Mouse (Mus musculus): ENCODE measurements at regions not wholly inside any gene's neighbourhood (a gene's known extent, or its start where the extent isn't known, plus 50 kb on each side); places are given as distances from the start of the nearest gene placed in this dataset.
A peak's percentile ranks its signal among the peaks of the same experiment; 100 is the strongest.

DNA sequence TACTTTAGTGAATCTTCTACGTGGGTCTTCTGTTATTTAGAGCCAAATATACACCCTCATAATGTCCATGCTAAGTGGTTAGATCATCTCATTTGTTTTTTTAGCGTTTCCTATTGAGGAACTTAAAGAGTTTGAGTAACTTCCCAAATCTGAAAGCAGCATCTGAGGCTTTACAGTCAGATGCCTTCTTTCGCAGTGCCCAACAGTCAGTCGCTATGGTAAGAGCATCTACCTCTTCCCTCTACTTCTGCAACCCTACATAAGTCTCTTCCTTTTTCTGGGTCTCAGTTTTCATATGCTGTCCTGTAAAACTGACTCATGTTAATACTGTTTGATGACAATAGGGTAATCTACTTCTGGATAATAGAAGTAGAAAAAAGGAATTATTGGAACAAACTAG, 146.8 kb downstream of the Ktn1 start:
- no peak for ATAC-seq (ENCODE audit: borderline replicate concordance, extremely low read depth, low FRiP score, low TSS enrichment)
- no peaks in the 10 kb centered on the region for H3K36me3 ChIP-seq
- no peak overlapping the region for H3K9ac ChIP-seq
- H3K27ac ChIP-seq: no peak overlapping the region
- no peak overlapping the region for H3K4me2 ChIP-seq
- no peaks in the 10 kb centered on the region for H3K27me3 ChIP-seq
- 81% methylated on average over 4 of the region's 4 CpGs for WGBS
- H3K4me1 ChIP-seq: peaks cover 5% of the 10 kb centered on the region
- no peaks in the 10 kb centered on the region for H3K9me3 ChIP-seq
- H3K4me3 ChIP-seq: no peak overlapping the region

DNA sequence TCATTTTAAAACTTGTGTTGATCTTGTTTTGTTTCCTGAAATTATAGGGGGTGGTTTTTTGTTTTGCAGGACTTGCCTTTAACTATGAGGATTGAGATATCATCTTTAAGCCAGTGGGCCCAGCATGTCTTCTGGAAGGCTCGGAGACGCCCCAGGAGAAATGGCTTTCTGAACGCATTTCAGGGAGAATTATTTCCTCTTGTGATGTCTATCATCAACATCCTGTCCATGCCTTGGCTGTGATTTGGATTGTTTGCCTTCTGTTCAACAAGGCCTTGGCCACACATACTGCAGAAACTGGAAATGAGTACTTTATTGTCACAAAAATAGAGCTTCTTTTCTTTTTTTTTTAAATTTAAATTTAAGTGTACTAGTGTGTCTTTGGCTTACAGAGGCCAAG, 150.0 kb downstream of the Ktn1 start:
- no peak overlapping the region for H3K27ac ChIP-seq
- 47% methylated on average over 3 of the region's 3 CpGs for WGBS

DNA sequence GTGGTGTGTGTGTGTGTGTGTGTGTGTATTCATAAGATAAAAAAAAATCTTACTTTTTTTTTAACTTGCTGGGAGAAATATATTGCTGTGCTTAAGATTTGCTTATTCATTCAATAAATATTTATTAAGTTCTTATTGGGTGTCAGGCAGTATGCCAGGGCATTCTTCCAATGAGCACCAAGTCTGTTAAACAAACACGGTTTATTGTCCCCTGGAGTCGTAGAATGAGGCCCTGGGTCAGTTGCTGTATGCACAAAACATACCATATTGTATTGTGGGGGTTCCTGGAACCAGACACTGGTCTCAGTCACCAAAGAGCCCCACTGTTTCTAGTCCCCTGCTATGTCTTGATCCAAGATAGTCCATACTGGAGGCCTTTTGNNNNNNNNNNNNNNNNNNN, 151.3 kb downstream of the Ktn1 start:
- peak; percentile 63; the same call in 1 of the 2 replicates for ATAC-seq (ENCODE audit: borderline replicate concordance, extremely low read depth, low FRiP score, low TSS enrichment)
- peak overlapping the region; percentile 56 for H3K27ac ChIP-seq
- 9% methylated on average over 2 of the region's 2 CpGs for WGBS

More for the DNA sequence above, 150.0 kb downstream of the Ktn1 start:
- no peaks in the 10 kb centered on the region for H3K36me3 ChIP-seq
- no peaks in the 10 kb centered on the region for H3K27me3 ChIP-seq
- no peaks in the 10 kb centered on the region for H3K9me3 ChIP-seq
- no peak overlapping the region for H3K9ac ChIP-seq
- no peak for ATAC-seq (ENCODE audit: borderline replicate concordance, extremely low read depth, low FRiP score, low TSS enrichment)
- H3K4me1 ChIP-seq: peaks cover 16% of the 10 kb centered on the region
- H3K4me2 ChIP-seq: no peak overlapping the region
- H3K4me3 ChIP-seq: no peak overlapping the region

DNA sequence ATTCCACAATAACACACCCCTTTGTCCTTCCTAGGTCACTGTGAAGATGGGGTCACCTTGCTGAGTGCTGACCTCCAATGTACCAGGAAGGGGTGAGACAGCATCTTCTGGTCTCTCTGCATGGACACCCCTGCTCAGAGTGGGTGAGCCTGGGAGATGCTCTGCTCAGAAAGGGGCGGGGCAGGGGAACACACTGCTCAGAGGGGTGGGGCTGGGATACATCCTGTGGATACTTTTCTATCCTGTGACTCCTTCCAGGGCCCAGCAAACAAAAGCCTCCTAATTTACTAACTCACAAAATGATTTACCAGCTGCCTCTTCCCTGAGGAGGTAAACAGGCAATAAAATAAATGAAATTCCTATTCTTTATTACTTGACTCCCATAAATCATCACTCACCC, 157.0 kb downstream of the Ktn1 start:
- Histone ChIP-seq H3K27me3 (no peaks in the 10 kb centered on the region), H3K27ac (no peak overlapping the region), H3K4me1 (peaks cover 17% of the 10 kb centered on the region), H3K36me3 (no peaks in the 10 kb centered on the region), H3K9ac (no peak overlapping the region), H3K4me2 (no peak overlapping the region), H3K4me3 (no peak overlapping the region), H3K9me3 (no peaks in the 10 kb centered on the region)
- no peak for ATAC-seq (ENCODE audit: borderline replicate concordance, extremely low read depth, low FRiP score, low TSS enrichment)
- 84% methylated on average over 1 of the region's 1 CpGs for WGBS

More for the DNA sequence above, 151.3 kb downstream of the Ktn1 start:
- Histone ChIP-seq H3K4me1 (peaks cover 16% of the 10 kb centered on the region), H3K4me3 (no peak overlapping the region), H3K9me3 (no peaks in the 10 kb centered on the region), H3K4me2 (no peak overlapping the region), H3K27me3 (no peaks in the 10 kb centered on the region), H3K9ac (no peak overlapping the region), H3K36me3 (no peaks in the 10 kb centered on the region)

DNA sequence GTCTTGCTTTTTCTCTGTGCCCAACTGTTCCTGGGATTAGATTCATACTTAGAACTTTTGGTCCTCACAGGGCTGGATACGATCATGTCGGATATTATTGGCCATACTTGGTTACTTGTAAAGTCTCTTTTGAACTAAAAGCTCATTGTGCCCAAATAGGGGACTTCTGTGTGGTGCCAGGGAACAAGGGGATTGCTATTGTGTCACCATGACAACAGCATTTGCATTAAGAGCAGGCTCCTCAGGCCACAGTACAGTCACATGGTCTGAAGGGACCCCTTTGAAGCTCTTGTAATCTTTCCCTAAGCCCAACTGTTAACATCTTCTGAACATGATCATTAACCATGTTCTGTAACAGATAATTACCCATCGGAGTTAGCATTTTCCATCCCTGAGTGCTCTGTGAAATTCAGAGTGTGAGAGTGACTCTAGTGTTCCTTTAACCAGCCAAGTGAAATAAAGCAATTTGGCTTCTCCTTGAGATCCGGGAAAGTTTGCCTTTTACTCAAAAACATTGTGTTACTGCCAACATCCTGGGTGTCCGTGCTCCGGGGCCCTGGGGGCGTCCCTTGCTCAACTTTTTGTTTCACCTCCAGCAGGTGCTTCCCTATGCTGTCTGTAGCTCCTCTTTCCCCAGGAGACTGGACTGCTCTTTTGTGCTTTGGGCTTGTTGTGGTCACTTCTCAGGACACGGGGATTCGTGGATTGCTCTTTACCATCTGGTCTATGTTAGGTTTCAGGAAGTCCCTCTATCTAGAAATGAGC, 157.7 kb downstream of the Ktn1 start:
- H3K4me3 ChIP-seq: no peak overlapping the region
- no peak for ATAC-seq (ENCODE audit: borderline replicate concordance, extremely low read depth, low FRiP score, low TSS enrichment)
- no peaks in the 10 kb centered on the region for H3K36me3 ChIP-seq
- H3K9me3 ChIP-seq: no peaks in the 10 kb centered on the region
- no peaks in the 10 kb centered on the region for H3K27me3 ChIP-seq
- 37% methylated on average over 9 of the region's 9 CpGs for WGBS
- peaks cover 12% of the 10 kb centered on the region for H3K4me1 ChIP-seq
- no peak overlapping the region for H3K9ac ChIP-seq
- H3K4me2 ChIP-seq: no peak overlapping the region
- H3K27ac ChIP-seq: no peak overlapping the region

DNA sequence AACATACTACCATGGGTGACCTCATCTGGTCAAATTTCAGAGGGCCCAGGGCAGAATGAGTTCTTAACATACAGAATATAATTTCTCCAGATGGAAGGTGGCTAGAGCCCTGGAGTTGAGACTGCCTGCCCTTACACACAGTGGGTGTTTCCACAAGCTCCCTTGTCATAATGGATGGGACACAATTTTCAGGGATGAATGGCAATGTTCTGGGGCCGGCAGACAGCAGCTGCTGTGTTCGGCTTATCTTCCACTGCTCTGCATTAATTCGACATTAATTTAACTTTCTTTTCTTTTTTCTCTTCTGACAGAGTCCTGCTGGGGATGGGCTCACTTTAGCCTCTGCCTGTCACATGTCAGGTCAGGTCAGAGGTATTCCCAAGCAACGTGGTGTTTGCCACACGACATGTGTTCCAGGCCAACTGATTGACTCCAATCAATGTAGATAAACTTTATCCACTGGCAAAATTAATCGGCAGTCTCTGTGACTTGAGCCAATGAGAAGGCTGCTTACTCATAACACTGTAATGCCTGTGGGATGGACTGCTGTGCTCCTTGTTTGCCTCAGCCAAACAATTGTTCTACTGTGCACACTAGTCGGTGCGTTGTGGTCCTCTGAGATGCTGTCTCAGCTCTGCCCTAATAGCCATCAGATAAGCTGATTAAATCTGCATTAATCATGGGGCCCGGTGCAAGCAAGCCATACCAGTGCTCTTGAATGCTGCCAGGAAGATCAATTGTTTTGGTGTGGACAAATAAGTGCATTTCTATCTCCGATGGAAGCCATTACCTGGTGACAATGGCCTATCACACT, 160.1 kb downstream of the Ktn1 start:
- peaks cover 8% of the 10 kb centered on the region; the same call in 1 of the 2 replicates for H3K4me1 ChIP-seq
- no peaks in the 10 kb centered on the region for H3K9me3 ChIP-seq
- no peak overlapping the region for H3K4me3 ChIP-seq
- H3K4me2 ChIP-seq: no peak overlapping the region
- 26% methylated on average over 10 of the region's 10 CpGs for WGBS
- ATAC-seq (ENCODE audit: borderline replicate concordance, extremely low read depth, low FRiP score, low TSS enrichment): no peak
- H3K36me3 ChIP-seq: no peaks in the 10 kb centered on the region
- H3K9ac ChIP-seq: no peak overlapping the region
- no peaks in the 10 kb centered on the region for H3K27me3 ChIP-seq
- H3K27ac ChIP-seq: no peak overlapping the region

DNA sequence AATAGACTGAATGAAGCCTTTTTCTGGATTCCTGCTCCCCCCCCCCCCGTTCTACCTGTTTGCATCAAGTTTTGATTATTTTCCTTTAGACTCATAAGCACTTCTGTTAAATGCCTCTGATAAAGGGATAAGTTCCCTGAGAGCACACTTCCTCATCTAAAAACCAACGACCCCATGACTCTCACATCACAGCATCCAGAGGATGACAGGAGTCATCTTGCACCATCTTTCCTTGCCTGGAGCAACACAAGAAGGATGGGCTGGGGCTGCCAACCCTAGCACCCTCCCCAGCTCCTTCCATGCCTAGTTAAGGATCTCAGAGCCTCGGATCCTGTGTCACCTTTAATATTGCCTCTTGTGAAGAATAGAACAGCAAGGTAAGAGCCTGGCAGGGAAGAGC, 170.0 kb downstream of the Ktn1 start:
- Histone ChIP-seq H3K4me2 (no peak overlapping the region), H3K27ac (no peak overlapping the region), H3K36me3 (no peaks in the 10 kb centered on the region), H3K4me3 (no peak overlapping the region), H3K9me3 (no peaks in the 10 kb centered on the region), H3K4me1 (peaks cover 17% of the 10 kb centered on the region; the same call in 1 of the 2 replicates), H3K27me3 (no peaks in the 10 kb centered on the region), H3K9ac (no peak overlapping the region)
- 65% methylated on average over 3 of the region's 3 CpGs for WGBS
- no peak for ATAC-seq (ENCODE audit: borderline replicate concordance, extremely low read depth, low FRiP score, low TSS enrichment)

DNA sequence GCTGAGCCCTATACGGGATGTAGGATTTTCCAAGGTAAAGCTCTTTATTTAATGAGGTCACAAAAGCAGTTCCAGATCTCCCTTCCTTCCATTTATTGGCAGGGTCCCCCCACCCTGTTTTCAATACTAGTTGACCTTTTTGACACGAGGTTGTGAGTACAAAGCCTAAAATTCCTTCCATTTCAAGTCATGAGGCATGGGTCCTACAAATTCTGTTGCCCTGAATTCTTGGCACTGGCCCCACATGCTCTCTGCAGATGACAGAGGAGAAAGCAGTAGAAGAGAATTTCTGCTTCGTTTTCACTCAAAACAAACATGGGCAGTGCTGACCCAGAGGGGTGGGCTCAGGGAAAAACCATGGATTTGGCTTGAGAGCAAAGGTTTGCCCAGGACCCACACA, 170.4 kb downstream of the Ktn1 start:
- H3K4me3 ChIP-seq: no peak overlapping the region
- ATAC-seq (ENCODE audit: borderline replicate concordance, extremely low read depth, low FRiP score, low TSS enrichment): no peak
- no peak overlapping the region for H3K27ac ChIP-seq
- H3K4me2 ChIP-seq: no peak overlapping the region
- no peaks in the 10 kb centered on the region for H3K36me3 ChIP-seq
- H3K27me3 ChIP-seq: no peaks in the 10 kb centered on the region
- no peaks in the 10 kb centered on the region for H3K9me3 ChIP-seq
- 42% methylated on average over 3 of the region's 3 CpGs for WGBS
- H3K4me1 ChIP-seq: peaks cover 21% of the 10 kb centered on the region
- H3K9ac ChIP-seq: no peak overlapping the region

DNA sequence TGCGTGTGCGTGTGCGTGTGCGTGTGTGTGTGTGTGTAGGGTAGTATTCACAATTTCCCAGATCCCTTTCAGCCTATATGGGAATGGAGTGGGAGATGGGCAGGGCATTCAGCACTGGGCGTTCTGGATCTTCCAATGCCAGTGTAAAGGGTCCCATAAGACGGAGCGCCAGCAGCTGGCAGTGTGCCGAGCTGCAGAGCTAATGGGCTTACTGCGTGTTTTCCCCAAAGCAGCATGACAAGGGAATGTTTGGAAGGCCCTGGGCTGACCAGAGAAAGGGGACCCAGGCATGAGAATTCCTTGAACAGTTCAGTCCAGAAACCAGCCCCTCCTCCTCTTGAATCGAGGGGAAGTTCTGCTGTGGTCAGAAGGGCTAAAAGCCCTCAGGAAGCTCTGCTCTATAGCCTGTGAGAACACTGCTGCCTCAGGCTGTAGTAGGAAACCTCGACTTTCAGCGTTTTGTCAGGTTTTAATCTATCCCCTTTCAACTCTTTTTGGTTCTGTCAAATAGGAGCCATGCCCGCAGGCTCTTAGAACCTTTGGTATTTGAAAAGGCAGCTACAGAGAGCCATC, 172.4 kb downstream of the Ktn1 start:
- Histone ChIP-seq H3K4me1 (peaks cover 25% of the 10 kb centered on the region), H3K27me3 (no peaks in the 10 kb centered on the region), H3K27ac (no peak overlapping the region), H3K4me3 (no peak overlapping the region), H3K9ac (no peak overlapping the region), H3K36me3 (no peaks in the 10 kb centered on the region), H3K9me3 (no peaks in the 10 kb centered on the region), H3K4me2 (no peak overlapping the region)
- no peak for ATAC-seq (ENCODE audit: borderline replicate concordance, extremely low read depth, low FRiP score, low TSS enrichment)
- 65% methylated on average over 13 of the region's 13 CpGs for WGBS

DNA sequence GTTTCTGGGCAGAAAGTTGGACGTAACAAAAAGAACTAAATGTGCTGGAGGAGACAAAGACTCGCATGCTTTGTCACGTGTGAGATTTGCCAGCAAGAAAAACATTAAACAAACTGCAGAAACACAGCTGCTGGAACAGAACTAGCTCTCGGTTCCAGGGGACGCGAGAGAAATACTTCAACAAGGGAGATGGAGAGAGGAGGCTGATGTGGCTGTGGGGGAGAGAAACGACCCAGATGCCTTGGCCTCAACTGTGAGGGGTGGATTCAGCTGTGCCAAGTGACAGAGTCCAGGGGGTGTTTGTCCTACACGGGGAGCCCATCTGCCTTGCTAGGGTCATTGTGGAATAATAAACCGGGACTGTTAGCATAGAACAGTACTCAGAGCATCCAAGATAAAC, 174.9 kb downstream of the Ktn1 start:
- ATAC-seq (ENCODE audit: borderline replicate concordance, extremely low read depth, low FRiP score, low TSS enrichment): peak; percentile 47; the same call in 1 of the 2 replicates
- Histone ChIP-seq H3K36me3 (no peaks in the 10 kb centered on the region), H3K4me1 (peaks cover 32% of the 10 kb centered on the region), H3K27ac (peak overlapping the region; percentile 63), H3K9me3 (no peaks in the 10 kb centered on the region), H3K4me2 (no peak overlapping the region), H3K4me3 (no peak overlapping the region), H3K9ac (no peak overlapping the region), H3K27me3 (no peaks in the 10 kb centered on the region)
- WGBS: 29% methylated on average over 9 of the region's 9 CpGs

DNA sequence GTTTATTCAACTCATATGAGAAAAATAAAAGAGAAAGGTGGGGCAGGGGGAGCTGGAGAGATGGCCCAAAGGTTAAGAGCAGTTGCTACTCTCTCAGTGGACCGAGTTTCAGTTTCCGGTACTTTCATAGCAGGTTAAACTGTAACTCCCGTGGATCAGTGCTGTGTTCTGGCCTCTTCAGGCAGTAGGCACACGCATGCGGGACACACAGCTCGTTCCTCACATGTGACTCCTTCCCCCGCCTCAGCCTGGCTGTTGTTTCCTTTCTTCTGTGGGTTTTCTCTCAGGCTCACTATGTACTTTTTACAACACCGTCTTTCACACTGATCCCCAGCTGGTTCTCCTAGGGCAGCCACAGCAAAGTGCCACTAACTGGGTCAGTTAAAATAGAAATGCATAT, 175.4 kb downstream of the Ktn1 start:
- Histone ChIP-seq H3K9me3 (no peaks in the 10 kb centered on the region), H3K27me3 (no peaks in the 10 kb centered on the region), H3K4me3 (no peak overlapping the region), H3K4me1 (peaks cover 32% of the 10 kb centered on the region), H3K9ac (no peak overlapping the region), H3K27ac (peak overlapping the region; percentile 63), H3K4me2 (no peak overlapping the region), H3K36me3 (no peaks in the 10 kb centered on the region)
- no peak for ATAC-seq (ENCODE audit: borderline replicate concordance, extremely low read depth, low FRiP score, low TSS enrichment)
- WGBS: 59% methylated on average over 8 of the region's 8 CpGs

DNA sequence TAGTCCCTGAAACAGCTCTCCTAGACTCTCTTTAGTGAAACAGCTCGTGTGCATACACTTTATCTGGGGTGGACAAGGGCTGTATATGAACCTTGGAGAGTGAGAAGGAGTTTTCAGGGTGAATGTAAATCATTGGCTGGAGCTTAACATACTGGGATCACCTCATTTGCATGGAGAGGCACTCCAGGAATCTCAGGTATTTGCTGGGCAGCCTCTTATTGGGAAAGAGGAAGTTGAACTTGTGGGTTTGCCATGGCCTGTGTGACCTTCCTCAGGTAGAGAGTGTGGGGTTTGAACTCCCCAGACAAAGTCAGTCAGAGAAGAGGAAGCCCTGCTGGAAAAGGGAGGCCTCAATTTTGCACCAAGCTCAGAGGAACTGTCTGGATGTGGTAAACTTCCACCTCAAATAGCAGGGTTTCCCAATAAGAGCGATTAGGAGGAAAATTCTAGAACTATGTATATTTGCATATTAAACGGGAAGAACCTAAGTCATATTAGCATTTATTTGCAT, 177.3 kb downstream of the Ktn1 start:
- H3K36me3 ChIP-seq: no peaks in the 10 kb centered on the region
- no peak overlapping the region for H3K27ac ChIP-seq
- WGBS: 76% methylated on average over 3 of the region's 3 CpGs
- H3K9ac ChIP-seq: no peak overlapping the region
- no peaks in the 10 kb centered on the region for H3K27me3 ChIP-seq
- H3K4me3 ChIP-seq: no peak overlapping the region
- H3K4me1 ChIP-seq: peaks cover 19% of the 10 kb centered on the region
- no peak for ATAC-seq (ENCODE audit: borderline replicate concordance, extremely low read depth, low FRiP score, low TSS enrichment)
- no peaks in the 10 kb centered on the region for H3K9me3 ChIP-seq
- no peak overlapping the region for H3K4me2 ChIP-seq

Measured in lung, embryonic 15.5 days (tissue).